Mouse (Mus musculus) limb, embryonic 11.5 days (tissue): Measurements from ENCODE around the gene Cdh18. TPM values are rescaled to one million over a fixed set of nuclear protein-coding genes. Genes with fewer than 3 reads are reported as not detected.

Experiments
- ATAC-seq: fragments of 200-750 bp; cut with Nextera tagmentation; 2 replicates; pipeline ENCODE4 v1.8.0; 2017; ENCODE audit warnings: low read depth; ENCODE audit not compliant: insufficient number of reproducible peaks, low FRiP score, low TSS enrichment
- DNase-seq: peaks from one replicate; pipeline ENCODE4 v3.0.0-alpha.2; 2015; ENCODE audit warnings: low spot score
- H3K27ac ChIP-seq: fragments of 300-500 bp; sonication (generic); replicated peaks from 2 replicates; pipeline ENCODE4 v1.5.1; 2014; ENCODE audit warnings: low read depth, mild to moderate bottlenecking, low read length
- H3K27me3 ChIP-seq: fragments of 300-500 bp; sonication (generic); 2 replicates; pipeline ENCODE4 v1.6.1; 2014; ENCODE audit warnings: mild to moderate bottlenecking, low read length, mixed read lengths; ENCODE audit not compliant: control insufficient read depth, insufficient read depth
- H3K36me3 ChIP-seq: fragments of 300-500 bp; sonication (generic); 2 replicates; pipeline ENCODE4 v1.6.1; 2014; ENCODE audit warnings: mild to moderate bottlenecking, low read length, moderate library complexity, mixed read lengths; ENCODE audit not compliant: control insufficient read depth, insufficient read depth
- H3K4me1 ChIP-seq: fragments of 300-500 bp; sonication (generic); 2 replicates; pipeline ENCODE4 v1.6.1; 2014; ENCODE audit warnings: low read length, mixed read lengths; ENCODE audit not compliant: control insufficient read depth, insufficient read depth
- H3K4me2 ChIP-seq: fragments of 300-500 bp; sonication (generic); 2 replicates; pipeline ENCODE4 v1.6.1; 2014; ENCODE audit warnings: low read depth, mild to moderate bottlenecking, moderate library complexity; ENCODE audit not compliant: severe bottlenecking
- H3K4me3 ChIP-seq: fragments of 300-500 bp; sonication (generic); 2 replicates; pipeline ENCODE4 v1.5.1; 2014; ENCODE audit warnings: low read depth, low read length
- H3K9ac ChIP-seq: fragments of 300-500 bp; sonication (generic); 2 replicates; pipeline ENCODE4 v1.6.1; 2014; ENCODE audit warnings: mild to moderate bottlenecking, low read length
- H3K9me3 ChIP-seq: fragments of 300-500 bp; sonication (generic); 2 replicates; pipeline ENCODE4 v1.6.1; 2016; ENCODE audit warnings: low read length; ENCODE audit not compliant: control insufficient read depth
- WGBS: fragments of 180-500 bp; shearing (Covaris S2); extraction: QIAGEN DNeasy Blood & Tissue Kit; methylation state at CpG from one replicate; pipeline ENCODE4 v1.1.7; 2014; 5-methylcytosine and 5-hydroxymethylcytosine counted together
- polyA plus RNA-seq: library from polyadenylated mRNA; unstranded; fragments of >200 nt; fragmentation: Nextera tagmentation; extraction: Ambion mirVana; gene quantifications from 2 replicates; pipeline ENCODE4 v1.2.1, GENCODE M21; 2014

Gene Cdh18
- polyA plus RNA-seq, 1 experiment from 2014 or later: not detected

- no peaks in the 10 kb centered on the region for H3K4me1 ChIP-seq
- no peaks in the 10 kb centered on the region for H3K9me3 ChIP-seq
- no peak for ATAC-seq
- no peak overlapping the region for H3K4me2 ChIP-seq
- H3K36me3 ChIP-seq: no peaks in the 10 kb centered on the region
- H3K27me3 ChIP-seq: no peaks in the 10 kb centered on the region
- no peak overlapping the region for H3K9ac ChIP-seq
- no peak overlapping the region for H3K4me3 ChIP-seq
- H3K27ac ChIP-seq: no peak overlapping the region
- 86% methylated on average over 7 of the region's 7 CpGs for WGBS
- no peak for DNase-seq
Measured at GRCm38 (mm10) chr15:23455344-23455743, 906.5 kb downstream of the Cdh18 start.

DNA sequence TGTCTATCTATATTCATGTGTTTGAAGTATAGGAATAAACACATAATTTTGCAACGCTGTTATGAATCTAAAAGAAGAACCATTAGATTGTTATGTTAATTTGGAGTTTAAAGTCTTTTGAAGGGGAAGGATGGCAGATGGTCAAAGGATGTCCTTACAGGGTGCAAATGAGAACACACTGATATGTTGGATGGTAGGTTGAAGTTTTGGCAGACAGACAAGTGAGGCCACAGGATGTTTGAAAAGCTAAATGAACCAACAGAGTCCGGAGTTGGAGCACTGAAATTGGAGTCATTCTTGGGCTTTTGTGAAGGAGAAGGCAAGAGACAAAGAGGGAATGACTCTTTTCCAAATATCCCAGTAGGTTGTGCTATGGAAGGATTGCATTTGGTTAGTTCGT, 908.6 kb downstream of the Cdh18 start:
- no peak overlapping the region for H3K4me2 ChIP-seq
- no peaks in the 10 kb centered on the region for H3K9me3 ChIP-seq
- no peak overlapping the region for H3K4me3 ChIP-seq
- H3K9ac ChIP-seq: no peak overlapping the region
- no peaks in the 10 kb centered on the region for H3K27me3 ChIP-seq
- H3K27ac ChIP-seq: no peak overlapping the region
- H3K4me1 ChIP-seq: no peaks in the 10 kb centered on the region
- no peak for DNase-seq
- no peaks in the 10 kb centered on the region for H3K36me3 ChIP-seq
- WGBS: 79% methylated on average over 3 of the region's 3 CpGs
- ATAC-seq: no peak

- H3K27me3 ChIP-seq: no peaks in the 10 kb centered on the region
- WGBS: 74% methylated on average over 7 of the region's 7 CpGs
- H3K9me3 ChIP-seq: no peaks in the 10 kb centered on the region
- H3K4me3 ChIP-seq: no peak overlapping the region
- no peak for DNase-seq
- H3K4me2 ChIP-seq: no peak overlapping the region
- H3K9ac ChIP-seq: no peak overlapping the region
- H3K36me3 ChIP-seq: no peaks in the 10 kb centered on the region
- H3K4me1 ChIP-seq: no peaks in the 10 kb centered on the region
- no peak for ATAC-seq
- no peak overlapping the region for H3K27ac ChIP-seq
Measured at GRCm38 (mm10) chr15:23470527-23471475, 922.0 kb downstream of the Cdh18 start.

DNA sequence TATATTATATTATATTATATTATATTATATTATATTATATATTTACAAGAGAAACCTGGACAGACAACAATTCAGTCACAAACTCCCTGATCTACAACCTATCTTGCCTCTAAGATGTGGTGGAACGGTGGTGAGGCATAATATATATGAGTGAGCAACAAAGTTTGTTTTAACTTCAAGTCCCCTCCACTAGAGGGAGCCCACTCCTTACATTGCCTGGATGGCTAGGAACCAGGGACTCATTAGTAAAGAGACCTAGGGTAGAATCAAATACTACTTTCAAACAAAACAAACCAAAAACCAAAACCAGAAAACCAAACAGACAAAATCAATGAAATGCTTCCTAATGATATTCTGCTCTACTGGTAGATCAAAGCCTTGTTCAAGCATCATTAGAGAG, 937.5 kb downstream of the Cdh18 start:
- Histone ChIP-seq H3K9me3 (no peaks in the 10 kb centered on the region), H3K4me1 (no peaks in the 10 kb centered on the region), H3K27ac (no peak overlapping the region), H3K27me3 (no peaks in the 10 kb centered on the region), H3K36me3 (no peaks in the 10 kb centered on the region), H3K4me3 (no peak overlapping the region), H3K9ac (no peak overlapping the region), H3K4me2 (no peak overlapping the region)
- DNase-seq: no peak
- ATAC-seq: no peak
- 52% methylated on average over 1 of the region's 1 CpGs for WGBS

DNA sequence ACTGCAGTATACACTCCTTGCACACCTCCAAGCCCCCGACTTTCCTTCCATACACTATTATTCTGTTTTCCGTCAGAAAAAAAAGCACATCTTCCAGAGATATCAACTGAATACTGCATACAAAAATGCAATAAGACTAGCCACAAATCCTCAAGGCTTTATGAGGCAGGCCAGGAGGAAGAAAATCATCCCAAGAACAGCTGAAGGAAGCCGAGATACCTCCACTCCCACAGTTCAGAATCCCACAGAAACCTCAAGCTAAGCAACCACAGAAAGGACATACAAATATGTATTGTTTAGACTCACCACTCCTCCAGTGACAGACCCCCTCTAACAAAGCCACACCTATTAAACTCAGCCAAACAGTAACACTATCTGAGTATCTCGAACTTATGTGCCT, 957.7 kb downstream of the Cdh18 start:
- DNase-seq (no peak), ATAC-seq (no peak)
- H3K27me3 ChIP-seq: no peaks in the 10 kb centered on the region
- no peaks in the 10 kb centered on the region for H3K36me3 ChIP-seq
- WGBS: 89% methylated on average over 4 of the region's 4 CpGs
- no peak overlapping the region for H3K4me3 ChIP-seq
- H3K9ac ChIP-seq: no peak overlapping the region
- no peaks in the 10 kb centered on the region for H3K9me3 ChIP-seq
- no peak overlapping the region for H3K27ac ChIP-seq
- H3K4me2 ChIP-seq: no peak overlapping the region
- no peaks in the 10 kb centered on the region for H3K4me1 ChIP-seq

DNA sequence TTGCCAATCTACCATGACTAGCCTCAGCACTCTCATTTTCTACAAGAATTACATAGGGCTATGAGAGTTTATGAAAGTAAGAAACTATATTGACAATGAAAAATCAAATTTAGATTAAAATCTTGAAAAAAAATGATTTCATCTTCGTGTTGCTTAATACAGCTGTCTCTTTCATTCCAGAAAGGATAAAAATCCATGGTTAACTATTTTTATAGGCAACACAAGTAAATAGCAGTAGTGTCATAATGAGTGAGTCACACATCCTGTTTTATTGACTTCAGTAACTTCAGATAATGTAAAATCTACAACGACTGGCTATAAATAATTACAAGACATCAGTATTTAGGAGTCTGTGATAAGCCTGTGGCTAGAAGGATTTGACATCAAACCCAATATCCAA, 960.9 kb downstream of the Cdh18 start:
- no peak overlapping the region for H3K4me3 ChIP-seq
- H3K9ac ChIP-seq: no peak overlapping the region
- H3K4me2 ChIP-seq: no peak overlapping the region
- H3K4me1 ChIP-seq: no peaks in the 10 kb centered on the region
- WGBS: 60% methylated on average over 2 of the region's 2 CpGs
- no peaks in the 10 kb centered on the region for H3K36me3 ChIP-seq
- H3K27me3 ChIP-seq: no peaks in the 10 kb centered on the region
- no peaks in the 10 kb centered on the region for H3K9me3 ChIP-seq
- no peak overlapping the region for H3K27ac ChIP-seq
- no peak for DNase-seq
- no peak for ATAC-seq

- WGBS: 93% methylated on average over 3 of the region's 3 CpGs
- no peak overlapping the region for H3K9ac ChIP-seq
- no peak overlapping the region for H3K4me2 ChIP-seq
- no peak overlapping the region for H3K27ac ChIP-seq
- H3K4me3 ChIP-seq: no peak overlapping the region
- no peaks in the 10 kb centered on the region for H3K27me3 ChIP-seq
- DNase-seq (no peak), ATAC-seq (no peak)
- H3K9me3 ChIP-seq: no peaks in the 10 kb centered on the region
- no peaks in the 10 kb centered on the region for H3K36me3 ChIP-seq
- no peaks in the 10 kb centered on the region for H3K4me1 ChIP-seq
Measured at GRCm38 (mm10) chr15:23515786-23516185, 967.0 kb downstream of the Cdh18 start.

- WGBS: 87% methylated on average over 2 of the region's 2 CpGs
- no peak overlapping the region for H3K27ac ChIP-seq
- DNase-seq (no peak), ATAC-seq (no peak)
- H3K4me3 ChIP-seq: no peak overlapping the region
- H3K36me3 ChIP-seq: no peaks in the 10 kb centered on the region
- H3K9ac ChIP-seq: no peak overlapping the region
- no peaks in the 10 kb centered on the region for H3K27me3 ChIP-seq
- H3K4me2 ChIP-seq: no peak overlapping the region
- no peaks in the 10 kb centered on the region for H3K4me1 ChIP-seq
- H3K9me3 ChIP-seq: no peaks in the 10 kb centered on the region
Measured at GRCm38 (mm10) chr15:23518079-23518478, 969.3 kb downstream of the Cdh18 start.
